Mouse (Mus musculus) thymus, adult 2 months (tissue): ENCODE measurements around the gene 4930455H04Rik.

Experiments
- CTCF ChIP-seq: fragments of 200-500 bp; IDR thresholded peaks from 2 replicates; pipeline ENCODE4 v1.5.1; 2012; ENCODE audit warnings: mild to moderate bottlenecking, control low read depth, low read length, moderate library complexity, borderline replicate concordance; ENCODE audit not compliant: control insufficient read depth, poor library complexity, insufficient read depth; ENCODE audit errors: extremely low read depth
- POLR2A ChIP-seq: fragments of 200-500 bp; IDR thresholded peaks from 2 replicates; pipeline ENCODE4 v1.6.1; 2012; ENCODE audit warnings: mild to moderate bottlenecking, low read length, control low read depth, moderate library complexity; ENCODE audit not compliant: control insufficient read depth, poor library complexity, insufficient read depth; ENCODE audit errors: extremely low read depth

DNA sequence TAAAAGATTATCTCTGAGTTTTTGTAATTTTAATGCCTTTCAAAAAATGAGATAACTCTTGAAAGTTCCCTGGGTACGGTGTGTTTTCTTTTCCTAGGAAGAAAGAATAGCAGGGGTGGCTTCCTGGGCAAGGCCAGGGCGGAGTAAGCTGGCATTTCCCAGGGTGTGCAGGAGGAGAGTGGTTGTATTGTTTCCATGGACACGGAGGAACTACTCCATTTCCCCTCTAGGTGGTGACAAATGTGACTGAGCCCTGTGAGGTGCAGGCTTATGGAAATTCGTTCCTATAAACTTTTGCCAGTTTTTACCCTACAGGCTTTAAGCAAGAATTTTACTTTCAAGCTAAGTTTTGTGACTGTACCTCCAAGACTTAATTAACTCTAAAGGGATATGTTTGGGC lies 1.8 kb upstream of the 4930455H04Rik start:
- TF ChIP-seq CTCF (no peak), POLR2A (no peak)
